In the genomic region with DNA sequence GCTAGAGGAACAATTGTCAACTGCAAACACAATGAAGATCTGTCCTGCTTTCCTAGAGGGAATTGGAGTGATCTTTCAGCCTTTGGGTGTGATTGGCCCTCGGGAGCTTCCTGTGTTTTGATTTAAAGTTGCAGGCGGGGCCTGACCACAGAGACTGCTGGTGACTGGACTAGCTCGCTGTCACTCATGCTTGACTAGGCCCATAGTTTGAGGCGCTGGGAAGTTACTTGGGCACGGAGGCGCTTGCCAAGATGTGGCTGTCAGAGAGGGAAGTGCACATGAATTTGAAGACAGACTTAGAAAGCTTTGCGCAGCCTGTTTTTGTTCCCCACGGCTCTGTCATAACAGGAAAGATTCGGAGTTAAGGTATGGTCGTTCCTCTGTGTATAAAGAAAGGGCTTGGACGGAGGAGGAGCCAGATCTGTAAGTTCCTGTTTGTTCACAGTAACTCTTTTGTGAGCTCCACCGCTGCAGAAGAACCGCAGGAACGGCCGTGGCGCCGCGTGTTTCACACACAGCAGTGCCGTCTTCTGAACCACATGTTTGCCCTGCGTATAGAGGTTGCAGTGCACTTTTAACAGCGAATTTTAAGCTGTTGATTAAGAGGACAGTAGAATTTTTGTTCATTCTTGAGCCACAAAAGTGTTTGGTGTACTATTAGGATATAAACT, we compare ENCODE assay signal across 8 mouse cellular contexts. TPM values are rescaled to one million over a fixed set of nuclear protein-coding genes. Genes with fewer than 3 reads are reported as not detected.
DNase-seq lines count a peak whose midpoint lies in the region; ATAC-seq lines count a peak whose summit lies in the region.

No protein-coding gene starts in this region.

- intact Hi-C loops in left cerebral cortex, postnatal 10 days (cut with DNase I), result no loop called here

- peak; percentile 99 for DNase-seq in adipocyte (ENCODE audit: low spot score)
- DNase-seq in embryo, embryonic 10 days (ENCODE audit: low spot score), result peak; percentile 98
- DNase-seq in gastrocnemius, postnatal 10 days, result peak; percentile 94
- peak; percentile 93 for DNase-seq in left cerebral cortex, postnatal 10 days (ENCODE audit: extremely low spot score in 1 of 2, low spot score in 2 of 2)
- peak; percentile 90 for DNase-seq in right cerebral cortex, postnatal 25 days
- peak; percentile 91 to 95 for DNase-seq in urinary bladder, postnatal 4 days (ENCODE audit: low spot score in 2 of 2)

- ATAC-seq in inflammation-experienced regulatory T-cells, adult 6 months, result peak; percentile 100
- ATAC-seq in megakaryocyte-erythroid progenitor cell, adult 5-6 weeks (replicated peaks; ENCODE audit: low FRiP score, low TSS enrichment, poor library complexity, severe bottlenecking), result peak; percentile 100

RNA-seq across cellular contexts. Expression of a gene that starts 22.8 kb away (rescaled TPM):
- 1 to 10 TPM; 7.7 to 9.8 TPM for total RNA-seq in gastrocnemius, postnatal 10 days (2021)
- polyA plus RNA-seq in inflammation-experienced regulatory T-cells, adult 6 months (2017; shearing (Covaris generic)), result 100 to 1,000 TPM; 157 to 202 (median 161) TPM
- total RNA-seq in left cerebral cortex, postnatal 10 days (2021), result 10 to 100 TPM in 1 of 2 experiments, 1 to 10 TPM in 1; 9.4 to 12.6 TPM
- 61.4 and 85.8 TPM in 2 replicates for total RNA-seq in megakaryocyte-erythroid progenitor cell, adult 5-6 weeks (2014; fragmentation: Nextera tagmentation)
- total RNA-seq in megakaryocyte-erythroid progenitor cell, adult 5-6 weeks (2017), result 69.3 and 108 TPM in 2 replicates

RNA-seq across cellular contexts. Expression of a gene that starts 30.8 kb away (rescaled TPM):
- total RNA-seq in gastrocnemius, postnatal 10 days (2021), result under 1 TPM in 1 of 2 experiments, not detected in 1; 0.38 TPM
- polyA plus RNA-seq in inflammation-experienced regulatory T-cells, adult 6 months (2017; shearing (Covaris generic)), result 1 to 10 TPM in 1 of 3 experiments, under 1 TPM in 2; 0.49 to 1.7 (median 0.63) TPM
- not detected for total RNA-seq in left cerebral cortex, postnatal 10 days (2021)
- total RNA-seq in megakaryocyte-erythroid progenitor cell, adult 5-6 weeks (2014; fragmentation: Nextera tagmentation), result 0.32 and 2.3 TPM in 2 replicates
- 0.11 and 1.2 TPM in 2 replicates for total RNA-seq in megakaryocyte-erythroid progenitor cell, adult 5-6 weeks (2017)

Comparison
In these comparisons a context has a peak if more than half of its experiments do, and no peak if none do; other contexts are left out.
1. Peak in every context shown above with its lines: DNase-seq and ATAC-seq.
2. RNA of a gene that starts 22.8 kb away (total RNA-seq): 61.4 to 108 TPM in megakaryocyte-erythroid progenitor cell, adult 5-6 weeks; 9.4 to 12.6 TPM in left cerebral cortex, postnatal 10 days and 7.7 to 9.8 TPM in gastrocnemius, postnatal 10 days; every median in the first group is over 4 times any median in the second.